Mouse (Mus musculus) neural tube, embryonic 15.5 days (tissue): ENCODE measurements around the gene Naxd. TPM values are rescaled to one million over a fixed set of nuclear protein-coding genes. Genes with fewer than 3 reads are reported as not detected.

Source experiments
- ATAC-seq: fragments of 200-750 bp; cut with Nextera tagmentation; 2 replicates; pipeline ENCODE4 v1.8.0; 2017; ENCODE audit warnings: mild to moderate bottlenecking, moderate TSS enrichment, moderate library complexity; ENCODE audit not compliant: low FRiP score
- H3K27ac ChIP-seq: fragments of 300-500 bp; sonication (generic); replicated peaks from 2 replicates; pipeline ENCODE4 v1.5.1; 2015; ENCODE audit warnings: mild to moderate bottlenecking, inconsistent platforms
- H3K27me3 ChIP-seq: fragments of 300-500 bp; sonication (generic); replicated peaks from 2 replicates; pipeline ENCODE4 v1.6.1; 2015; ENCODE audit warnings: inconsistent platforms
- H3K36me3 ChIP-seq: fragments of 300-500 bp; sonication (generic); 2 replicates; pipeline ENCODE4 v1.6.1; 2015; ENCODE audit warnings: inconsistent platforms
- H3K4me1 ChIP-seq: fragments of 300-500 bp; sonication (generic); 2 replicates; pipeline ENCODE4 v1.6.1; 2015; ENCODE audit warnings: inconsistent platforms
- H3K4me2 ChIP-seq: fragments of 300-500 bp; sonication (generic); 2 replicates; pipeline ENCODE4 v1.6.1; 2015; ENCODE audit warnings: inconsistent platforms, mild to moderate bottlenecking, moderate library complexity
- H3K4me3 ChIP-seq: fragments of 300-500 bp; sonication (generic); replicated peaks from 2 replicates; pipeline ENCODE4 v1.5.1; 2015; ENCODE audit warnings: mild to moderate bottlenecking, inconsistent platforms
- H3K9ac ChIP-seq: fragments of 300-500 bp; sonication (generic); replicated peaks from 2 replicates; pipeline ENCODE4 v1.6.1; 2015; ENCODE audit warnings: mild to moderate bottlenecking, inconsistent platforms
- H3K9me3 ChIP-seq: fragments of 300-500 bp; sonication (generic); replicated peaks from 2 replicates; pipeline ENCODE4 v1.6.1; 2016; ENCODE audit warnings: inconsistent platforms
- WGBS: fragments of 180-500 bp; shearing (Covaris S2); methylation state at CpG from one replicate; pipeline ENCODE4 v1.1.7; 2015; ENCODE audit warnings: mixed read lengths; 5-methylcytosine and 5-hydroxymethylcytosine counted together
- polyA plus RNA-seq: library from polyadenylated mRNA; unstranded; fragments of >200 nt; fragmentation: Nextera tagmentation; extraction: Ambion mirVana; gene quantifications from 2 replicates; pipeline ENCODE4 v1.2.1, GENCODE M21; 2015

Gene Naxd
- polyA plus RNA-seq, 1 experiment from 2014 or later: 149 TPM

GRCm38 (mm10) chr8:11518056-11518396, 20.7 kb downstream of the Naxd start:
- peaks cover 68% of the 10 kb centered on the region for H3K36me3 ChIP-seq
- ATAC-seq: no peak
- 92% methylated on average over 6 of the region's 6 CpGs for WGBS

DNA sequence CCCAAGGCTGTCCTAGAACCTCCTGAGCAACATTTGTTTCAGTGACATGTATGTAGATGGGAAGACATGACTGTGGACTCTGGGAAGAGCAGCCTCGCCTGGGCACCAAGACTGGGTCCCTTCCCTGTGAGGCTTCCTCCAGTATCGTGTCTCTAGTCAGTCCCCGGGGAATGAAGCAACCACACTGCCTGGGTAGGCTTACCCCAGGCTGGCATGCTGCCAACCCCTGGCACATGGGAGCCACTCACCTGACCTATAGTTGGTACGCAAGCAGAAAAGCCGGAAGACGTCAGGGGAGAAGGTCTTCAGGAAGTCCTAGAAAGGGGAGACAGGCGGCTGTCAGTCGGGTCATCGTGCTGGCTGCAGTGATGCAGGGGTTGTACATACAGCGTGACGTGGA, 21.4 kb downstream of the Naxd start:
- no peak overlapping the region for H3K4me3 ChIP-seq
- ATAC-seq: no peak
- H3K27me3 ChIP-seq: no peaks in the 10 kb centered on the region
- WGBS: 88% methylated on average over 11 of the region's 11 CpGs
- no peak overlapping the region for H3K9ac ChIP-seq
- no peak overlapping the region for H3K4me2 ChIP-seq
- H3K4me1 ChIP-seq: no peaks in the 10 kb centered on the region
- peaks cover 64% of the 10 kb centered on the region for H3K36me3 ChIP-seq
- H3K9me3 ChIP-seq: no peaks in the 10 kb centered on the region
- no peak overlapping the region for H3K27ac ChIP-seq

More at GRCm38 (mm10) chr8:11518056-11518396, 20.7 kb downstream of the Naxd start:
- no peak overlapping the region for H3K4me2 ChIP-seq
- H3K9me3 ChIP-seq: no peaks in the 10 kb centered on the region
- H3K4me3 ChIP-seq: no peak overlapping the region
- H3K9ac ChIP-seq: no peak overlapping the region
- H3K4me1 ChIP-seq: no peaks in the 10 kb centered on the region
- no peak overlapping the region for H3K27ac ChIP-seq
- H3K27me3 ChIP-seq: no peaks in the 10 kb centered on the region

GRCm38 (mm10) chr8:11523331-11523730, 26.0 kb downstream of the Naxd start:
- ATAC-seq: no peak
- 91% methylated on average over 3 of the region's 3 CpGs for WGBS
- peaks cover 38% of the 10 kb centered on the region for H3K36me3 ChIP-seq

DNA sequence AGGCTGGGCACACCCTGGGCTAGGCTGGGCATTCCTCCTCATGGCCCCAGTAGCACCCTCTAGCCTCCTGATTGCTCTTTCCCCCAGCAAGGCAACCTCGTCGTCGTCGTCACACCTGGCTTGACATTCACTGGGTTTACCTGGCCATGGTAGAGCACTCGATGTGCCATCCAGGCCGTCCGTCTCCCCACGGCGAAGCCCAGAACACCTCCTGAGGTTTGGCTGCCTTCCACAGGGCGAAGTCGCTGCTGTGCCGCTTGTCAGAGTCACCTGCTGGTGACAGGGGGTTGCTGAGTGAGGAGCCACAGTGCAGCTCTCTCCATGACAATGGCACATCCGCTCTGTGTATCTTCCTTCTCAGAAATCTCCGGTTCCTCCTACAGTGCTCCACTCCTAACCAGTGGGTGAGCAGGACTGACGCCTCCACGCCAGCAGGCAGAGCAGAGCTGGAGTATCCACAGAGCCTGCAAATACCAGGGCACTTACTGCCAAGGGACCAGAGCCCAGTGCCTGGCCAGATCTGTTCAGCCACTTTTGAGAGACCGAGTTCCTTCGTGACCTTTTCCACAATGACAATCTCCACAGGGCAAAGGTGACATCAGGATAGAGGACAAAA, 33.0 kb downstream of the Naxd start:
- peaks cover 44% of the 10 kb centered on the region for H3K36me3 ChIP-seq
- ATAC-seq: no peak
- H3K4me3 ChIP-seq: no peak overlapping the region
- no peaks in the 10 kb centered on the region for H3K27me3 ChIP-seq
- 83% methylated on average over 18 of the region's 18 CpGs for WGBS
- H3K4me1 ChIP-seq: no peaks in the 10 kb centered on the region
- H3K27ac ChIP-seq: no peak overlapping the region
- no peak overlapping the region for H3K4me2 ChIP-seq
- H3K9ac ChIP-seq: no peak overlapping the region
- H3K9me3 ChIP-seq: no peaks in the 10 kb centered on the region

More at GRCm38 (mm10) chr8:11523331-11523730, 26.0 kb downstream of the Naxd start:
- Histone ChIP-seq H3K9me3 (no peaks in the 10 kb centered on the region), H3K9ac (no peak overlapping the region), H3K4me3 (no peak overlapping the region), H3K27ac (no peak overlapping the region), H3K4me2 (no peak overlapping the region), H3K4me1 (no peaks in the 10 kb centered on the region), H3K27me3 (no peaks in the 10 kb centered on the region)

- H3K27me3 ChIP-seq: no peaks in the 10 kb centered on the region
- WGBS: 76% methylated on average over 4 of the region's 4 CpGs
- H3K4me1 ChIP-seq: no peaks in the 10 kb centered on the region
- H3K9ac ChIP-seq: no peak overlapping the region
- no peak overlapping the region for H3K4me3 ChIP-seq
- H3K4me2 ChIP-seq: no peak overlapping the region
- no peaks in the 10 kb centered on the region for H3K9me3 ChIP-seq
- no peak for ATAC-seq
- peaks cover 44% of the 10 kb centered on the region for H3K36me3 ChIP-seq
- H3K27ac ChIP-seq: no peak overlapping the region
These were observed 33.5 kb downstream of the Naxd start for GRCm38 (mm10) chr8:11530849-11531248.

DNA sequence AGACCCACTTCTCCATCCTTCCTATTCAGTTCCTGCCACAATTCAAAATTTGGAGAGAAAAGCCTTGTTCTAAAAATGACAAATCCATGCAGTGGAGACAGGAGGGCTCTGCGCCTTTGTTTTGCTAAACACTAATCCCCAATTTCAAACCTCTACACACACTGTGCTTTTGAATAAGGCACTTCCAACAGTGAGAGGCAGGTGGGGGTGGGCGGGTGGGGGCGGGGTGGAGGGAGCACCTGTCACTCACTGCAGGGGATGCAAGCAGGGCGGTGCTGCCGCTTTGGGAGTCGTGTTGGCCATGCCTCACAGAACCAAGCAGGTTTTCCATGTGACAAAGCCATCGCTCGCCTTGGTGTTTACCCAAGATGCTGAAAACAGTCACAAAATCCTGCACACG, 37.2 kb downstream of the Naxd start:
- Histone ChIP-seq H3K4me2 (no peak overlapping the region), H3K4me1 (no peaks in the 10 kb centered on the region), H3K9ac (no peak overlapping the region), H3K9me3 (no peaks in the 10 kb centered on the region), H3K27ac (no peak overlapping the region), H3K4me3 (no peak overlapping the region), H3K36me3 (peaks cover 40% of the 10 kb centered on the region), H3K27me3 (no peaks in the 10 kb centered on the region)
- WGBS: 50% methylated on average over 9 of the region's 9 CpGs
- no peak for ATAC-seq

- WGBS: 97% methylated on average over 4 of the region's 4 CpGs
- no peak overlapping the region for H3K9ac ChIP-seq
- H3K9me3 ChIP-seq: no peaks in the 10 kb centered on the region
- no peak overlapping the region for H3K27ac ChIP-seq
- no peak overlapping the region for H3K4me3 ChIP-seq
- no peak overlapping the region for H3K4me2 ChIP-seq
- no peaks in the 10 kb centered on the region for H3K27me3 ChIP-seq
- no peak for ATAC-seq
- H3K36me3 ChIP-seq: peaks cover 50% of the 10 kb centered on the region
- H3K4me1 ChIP-seq: no peaks in the 10 kb centered on the region
These were observed 41.7 kb downstream of the Naxd start for GRCm38 (mm10) chr8:11539049-11539448.

DNA sequence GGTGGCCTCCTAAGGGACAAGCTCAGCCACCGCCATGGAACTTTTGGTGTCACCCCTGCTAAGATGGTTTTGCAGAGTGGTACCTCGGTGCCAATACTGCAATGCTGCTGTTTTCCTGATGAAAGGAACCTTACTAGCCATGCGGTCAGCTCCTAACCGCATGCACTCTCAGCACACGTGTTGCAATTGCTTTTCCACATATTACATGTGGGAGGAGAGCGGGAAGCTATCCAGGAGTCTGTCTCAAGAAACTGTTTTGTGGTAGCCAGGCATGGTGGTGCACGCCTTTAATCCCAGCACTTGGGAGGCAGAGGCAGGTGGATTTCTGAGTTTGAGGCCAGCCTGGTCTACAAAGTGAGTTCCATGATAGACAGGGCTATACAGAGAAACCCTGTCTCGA, 42.9 kb downstream of the Naxd start:
- no peak for ATAC-seq
- H3K36me3 ChIP-seq: peaks cover 45% of the 10 kb centered on the region
- no peak overlapping the region for H3K9ac ChIP-seq
- H3K27me3 ChIP-seq: no peaks in the 10 kb centered on the region
- no peaks in the 10 kb centered on the region for H3K4me1 ChIP-seq
- no peak overlapping the region for H3K4me2 ChIP-seq
- no peak overlapping the region for H3K4me3 ChIP-seq
- no peak overlapping the region for H3K27ac ChIP-seq
- WGBS: 98% methylated on average over 8 of the region's 8 CpGs
- H3K9me3 ChIP-seq: no peaks in the 10 kb centered on the region

- Histone ChIP-seq H3K36me3 (peaks cover 52% of the 10 kb centered on the region), H3K9me3 (no peaks in the 10 kb centered on the region), H3K4me1 (no peaks in the 10 kb centered on the region), H3K9ac (no peak overlapping the region), H3K4me3 (no peak overlapping the region), H3K27me3 (no peaks in the 10 kb centered on the region), H3K4me2 (no peak overlapping the region), H3K27ac (no peak overlapping the region)
- ATAC-seq: no peak
- 96% methylated on average over 12 of the region's 12 CpGs for WGBS
These were observed 44.7 kb downstream of the Naxd start for GRCm38 (mm10) chr8:11542031-11542430.

- H3K4me1 ChIP-seq: no peaks in the 10 kb centered on the region
- H3K27ac ChIP-seq: no peak overlapping the region
- 88% methylated on average over 4 of the region's 4 CpGs for WGBS
- no peak overlapping the region for H3K4me3 ChIP-seq
- H3K4me2 ChIP-seq: no peak overlapping the region
- no peak overlapping the region for H3K9ac ChIP-seq
- ATAC-seq: no peak
- H3K9me3 ChIP-seq: no peaks in the 10 kb centered on the region
- H3K36me3 ChIP-seq: peaks cover 52% of the 10 kb centered on the region
- no peaks in the 10 kb centered on the region for H3K27me3 ChIP-seq
These were observed 45.6 kb downstream of the Naxd start for GRCm38 (mm10) chr8:11542866-11543265.

GRCm38 (mm10) chr8:11544386-11544785, 47.1 kb downstream of the Naxd start:
- H3K4me2 ChIP-seq: no peak overlapping the region
- no peak overlapping the region for H3K4me3 ChIP-seq
- 47% methylated on average over 3 of the region's 3 CpGs for WGBS
- H3K27ac ChIP-seq: no peak overlapping the region
- no peak for ATAC-seq
- H3K9me3 ChIP-seq: no peaks in the 10 kb centered on the region
- H3K36me3 ChIP-seq: peaks cover 45% of the 10 kb centered on the region
- H3K4me1 ChIP-seq: peaks cover 4% of the 10 kb centered on the region; the same call in 1 of the 2 replicates
- no peaks in the 10 kb centered on the region for H3K27me3 ChIP-seq
- no peak overlapping the region for H3K9ac ChIP-seq

DNA sequence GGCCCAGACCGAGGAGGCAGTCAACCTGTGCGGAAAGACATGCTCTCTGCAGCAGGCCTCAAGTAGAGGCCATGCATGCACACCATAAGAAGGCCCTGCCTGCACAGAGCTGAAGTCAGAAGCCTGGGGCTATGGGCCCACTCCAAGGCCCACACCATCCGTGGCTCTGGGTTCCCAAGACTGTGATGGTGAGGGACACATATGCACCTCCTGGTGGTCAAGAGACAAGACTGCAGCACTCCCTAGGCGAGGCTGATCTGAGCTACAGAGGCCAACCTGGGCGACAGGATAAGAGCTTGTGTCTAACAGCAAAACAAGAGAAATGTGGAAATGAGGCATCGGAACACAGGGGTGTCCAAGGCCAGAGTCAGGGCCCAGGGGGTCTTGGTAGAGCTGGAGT, 49.8 kb downstream of the Naxd start:
- Histone ChIP-seq H3K4me1 (peaks cover 20% of the 10 kb centered on the region), H3K9ac (no peak overlapping the region), H3K27ac (no peak overlapping the region), H3K4me2 (no peak overlapping the region), H3K36me3 (peaks cover 23% of the 10 kb centered on the region), H3K27me3 (no peaks in the 10 kb centered on the region), H3K9me3 (no peaks in the 10 kb centered on the region), H3K4me3 (no peak overlapping the region)
- WGBS: 62% methylated on average over 6 of the region's 6 CpGs
- ATAC-seq: no peak
